Mouse (Mus musculus) kidney, adult 8-10 months (tissue): ENCODE measurements at regions not wholly inside any gene's neighbourhood (a gene's known extent, or its start where the extent isn't known, plus 50 kb on each side); places are given as distances from the start of the nearest gene placed in this dataset.

ENCODE experiments used
- DNase-seq, 2 experiments: peaks; one replicate each; pipeline ENCODE4 v3.0.0; 2022

DNA sequence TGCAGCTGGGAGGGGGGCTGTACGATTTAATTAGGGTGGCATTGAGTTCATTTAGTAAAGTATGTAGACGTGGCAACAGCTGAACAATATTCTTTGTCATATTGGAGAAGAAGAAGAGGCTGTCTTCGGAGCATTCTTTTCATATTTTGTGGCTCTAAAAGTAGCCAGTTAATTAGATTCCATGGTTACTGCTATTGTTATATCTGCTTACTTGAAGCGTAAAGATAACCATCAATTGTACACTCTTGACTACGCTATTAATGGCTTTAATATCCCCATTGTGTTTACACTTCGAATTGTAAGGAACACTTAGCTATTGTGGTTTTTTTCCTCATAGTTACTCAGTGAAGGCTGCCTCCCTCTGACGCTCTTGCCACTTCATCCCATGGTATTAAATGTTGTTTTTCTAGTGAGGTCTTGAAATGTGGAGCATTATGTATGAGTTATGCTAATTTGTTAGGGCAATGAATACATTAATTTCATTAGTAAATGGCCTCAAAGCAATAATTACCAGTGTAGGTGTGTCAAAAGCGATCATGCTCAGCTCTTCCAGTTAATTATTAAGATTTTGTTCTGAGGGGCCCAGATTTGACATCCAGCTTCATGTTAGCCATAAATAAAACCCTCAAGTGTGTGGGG is 415.0 kb downstream of the Lmo4 start:
- no peak for DNase-seq

DNA sequence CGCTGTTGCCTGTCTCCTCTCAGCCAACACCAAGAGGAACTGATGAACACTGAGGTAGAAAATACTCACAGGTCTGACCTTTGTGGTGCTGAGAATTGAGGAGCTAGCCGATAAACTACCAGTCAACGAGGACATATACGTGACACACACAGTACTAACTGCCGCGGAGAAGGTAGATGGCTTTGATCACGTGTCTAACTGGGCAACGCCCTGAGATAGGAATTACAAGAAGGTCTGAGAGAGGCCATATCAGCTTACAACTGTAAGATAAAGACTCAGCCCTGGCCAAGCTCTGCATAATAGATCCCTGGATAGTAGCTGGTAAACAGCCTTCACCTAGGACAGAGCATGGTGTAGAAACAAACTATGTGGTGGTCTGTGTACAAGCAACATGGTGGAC is 418.1 kb downstream of the Lmo4 start:
- DNase-seq, result no peak

DNA sequence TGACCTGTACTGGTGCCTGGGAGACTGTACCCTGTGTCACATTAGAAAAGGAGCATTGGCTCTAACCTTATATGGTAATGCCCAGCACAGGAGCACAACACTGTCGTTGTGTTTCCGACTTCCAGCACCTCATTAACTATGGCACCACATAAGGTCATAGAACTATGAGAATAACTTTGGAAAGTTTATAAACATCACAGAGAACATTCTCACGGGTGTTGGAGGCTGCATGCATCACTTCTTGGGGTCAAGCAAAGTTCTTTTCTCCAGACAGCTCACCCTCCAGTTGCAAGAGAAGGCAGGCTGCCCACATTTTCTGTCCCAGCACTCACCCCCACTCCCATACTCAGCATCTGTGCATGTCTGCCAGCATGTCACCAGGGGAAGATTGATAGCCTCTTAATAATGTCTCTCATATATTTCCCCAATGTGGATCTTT is 420.6 kb downstream of the Lmo4 start:
- DNase-seq, result no peak

DNA sequence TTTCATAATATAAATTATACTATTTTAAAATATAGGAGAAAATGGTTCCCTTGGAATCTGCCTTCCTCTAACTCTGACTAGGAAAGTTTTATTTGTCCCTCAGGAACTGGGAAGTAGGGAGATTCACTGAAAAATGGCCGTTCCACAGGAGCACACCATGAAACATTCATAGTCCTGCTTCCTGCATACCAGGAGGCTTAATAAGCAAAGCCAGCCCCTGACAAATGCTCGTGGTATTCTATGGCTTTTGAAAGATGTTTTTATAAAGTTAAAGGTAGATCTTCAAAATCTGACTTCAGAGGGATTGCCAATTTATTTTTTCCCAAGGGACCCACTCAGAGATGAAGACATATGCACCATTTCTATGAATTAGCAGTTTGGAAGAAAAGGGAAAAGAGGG is 426.9 kb downstream of the Lmo4 start:
- DNase-seq, result no peak

DNA sequence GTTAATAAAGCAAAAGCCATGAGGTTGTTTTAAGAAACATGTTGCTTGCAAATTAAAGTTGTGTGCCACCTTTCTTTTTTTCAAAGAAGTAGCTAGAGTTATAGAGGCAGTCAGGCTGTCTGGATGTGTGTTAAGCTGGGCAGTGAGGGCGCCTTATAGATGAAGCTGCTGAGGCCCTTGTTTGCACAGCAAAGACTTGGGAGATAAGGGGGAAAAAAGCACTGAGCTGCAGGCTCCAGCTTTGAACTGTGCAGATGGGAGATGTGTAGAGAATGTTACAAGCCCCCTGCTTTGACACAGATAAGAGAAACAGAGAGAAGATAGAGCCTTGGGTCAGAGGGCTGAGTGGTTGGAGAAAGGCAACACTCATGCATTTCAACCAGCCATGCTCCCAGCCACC is 445.7 kb downstream of the Lmo4 start:
- DNase-seq, result no peak

DNA sequence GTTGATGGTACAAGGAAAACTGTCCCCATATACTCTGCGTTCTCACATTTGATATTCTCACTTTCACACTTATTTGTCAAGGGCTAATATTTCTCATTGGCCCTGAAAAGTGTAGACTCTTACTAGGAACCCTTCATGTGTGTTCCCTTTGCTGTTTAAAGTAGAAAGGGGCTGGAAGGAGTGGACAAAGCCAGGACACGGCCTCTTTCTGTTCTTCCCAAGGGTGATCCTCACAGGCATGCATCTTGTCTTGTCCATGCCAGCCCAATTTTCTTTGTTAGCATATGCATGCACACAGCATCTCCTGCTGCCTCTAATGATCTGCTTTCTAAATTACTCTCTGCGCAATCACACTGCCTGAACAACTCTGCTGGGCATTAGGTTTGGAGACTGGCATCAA is 451.8 kb downstream of the Lmo4 start:
- no peak for DNase-seq

DNA sequence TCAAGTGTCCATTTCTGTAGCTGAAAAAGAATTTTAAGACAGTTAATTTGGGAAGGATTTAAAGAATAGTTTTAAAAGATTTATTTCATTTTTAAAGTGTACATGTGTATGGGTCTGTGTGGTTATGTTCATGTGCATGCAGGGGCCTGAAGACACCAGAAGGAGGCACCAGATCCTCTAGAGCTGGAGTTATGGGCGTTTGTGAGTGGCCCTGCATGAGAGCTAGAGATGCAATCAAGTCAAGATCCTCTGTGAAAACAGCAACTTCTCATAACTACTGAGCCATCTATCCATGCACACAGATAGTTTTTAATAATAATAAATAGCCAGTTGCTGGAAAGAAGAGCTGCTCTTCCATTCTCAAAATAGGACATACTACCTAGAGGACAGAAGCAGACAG is 452.4 kb downstream of the Lmo4 start:
- DNase-seq, result no peak

DNA sequence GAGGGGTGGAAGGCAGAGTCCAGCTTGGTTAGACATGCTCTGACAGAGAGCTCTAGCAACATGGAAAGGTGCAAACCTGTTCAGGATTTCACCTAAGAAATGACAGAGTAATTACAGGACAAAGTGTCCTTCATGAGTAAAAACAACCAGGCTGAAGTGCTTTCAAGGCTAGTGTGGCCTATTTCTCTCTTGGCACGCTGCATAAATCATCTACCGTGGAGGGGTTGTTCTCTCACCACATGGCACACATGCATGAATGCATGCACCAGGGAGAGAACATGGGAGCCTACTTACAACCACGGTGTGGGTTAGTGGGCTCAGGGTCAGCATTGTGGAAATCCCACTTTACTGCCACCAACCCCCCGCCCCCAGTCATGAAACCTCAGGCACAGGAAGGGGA is 454.9 kb downstream of the Lmo4 start:
- DNase-seq, result no peak

DNA sequence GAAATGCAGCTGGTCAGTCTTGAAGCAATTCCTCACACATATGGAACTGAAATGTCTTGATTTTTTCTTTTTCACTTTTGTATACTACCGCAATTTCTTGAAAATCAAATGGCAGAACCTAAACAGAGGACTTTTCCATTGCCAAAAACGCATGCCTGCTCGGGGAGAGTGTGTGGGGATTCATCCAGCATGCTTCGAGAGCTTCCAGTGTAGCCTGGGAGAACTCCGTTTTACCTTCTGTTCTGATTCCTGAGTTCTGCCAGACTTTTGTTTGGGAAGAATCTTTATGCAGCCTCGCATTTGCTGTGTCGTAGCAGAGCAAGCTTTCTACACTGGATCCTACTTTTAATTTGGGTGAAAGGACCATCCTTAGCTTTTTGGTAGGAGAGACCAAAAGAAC is 461.4 kb downstream of the Lmo4 start:
- no peak for DNase-seq

DNA sequence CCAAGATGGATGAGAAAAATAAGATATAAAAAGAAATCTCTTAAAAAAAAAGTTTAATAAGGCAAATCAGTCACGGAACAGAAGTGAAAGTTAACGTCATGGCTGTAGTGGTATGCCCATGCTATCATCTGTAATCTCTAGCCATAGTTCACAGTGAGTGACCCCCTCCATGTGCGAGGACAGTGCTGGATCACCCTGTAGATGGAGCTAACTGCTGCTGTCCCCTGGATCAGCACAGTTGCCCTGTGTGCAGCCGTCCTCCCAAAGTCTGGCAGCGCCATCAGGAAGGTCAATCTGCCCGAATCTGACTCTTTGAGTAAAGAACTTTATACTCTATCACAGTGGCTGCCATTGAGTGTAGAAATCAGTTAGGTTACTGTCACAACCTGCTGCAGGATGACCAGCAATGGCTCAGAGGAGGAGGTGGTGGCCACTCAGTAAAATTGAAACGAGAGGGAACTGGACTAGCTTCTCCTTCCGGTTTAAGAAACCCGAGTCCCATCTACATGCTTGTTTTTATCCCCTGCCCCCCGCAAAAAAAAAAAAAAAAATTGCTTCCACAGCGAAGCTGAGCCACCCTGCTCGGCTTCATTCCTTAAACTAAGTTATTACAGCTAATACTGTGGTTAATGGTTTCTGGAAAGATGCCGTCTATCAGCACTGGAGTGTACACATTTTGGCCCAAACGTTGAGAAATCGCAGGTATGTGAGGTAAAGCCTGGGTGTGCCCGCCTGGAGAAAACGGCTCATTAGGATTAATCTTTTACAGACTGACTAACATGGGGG is 462.0 kb downstream of the Lmo4 start:
- DNase-seq, result peak; percentile 24 to 32

DNA sequence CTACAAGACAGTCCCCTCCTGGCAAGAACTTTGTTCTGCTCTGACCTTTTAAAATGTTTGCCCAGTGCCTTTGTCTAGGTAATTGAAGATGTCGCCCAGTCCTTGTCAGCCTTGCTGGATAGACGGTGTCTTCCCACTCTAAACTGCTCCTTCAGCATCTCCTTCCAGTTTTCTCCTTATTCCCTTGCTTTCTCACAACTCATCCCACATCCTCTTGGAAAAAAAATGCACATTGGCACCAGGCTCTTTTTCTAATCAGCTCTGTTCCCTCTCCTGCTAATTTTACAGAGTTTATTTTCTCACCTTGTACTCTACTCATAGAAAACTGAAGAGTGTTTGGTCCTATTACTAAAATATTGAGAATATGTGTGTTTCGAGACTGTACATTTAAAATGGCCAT is 466.3 kb downstream of the Lmo4 start:
- no peak for DNase-seq

DNA sequence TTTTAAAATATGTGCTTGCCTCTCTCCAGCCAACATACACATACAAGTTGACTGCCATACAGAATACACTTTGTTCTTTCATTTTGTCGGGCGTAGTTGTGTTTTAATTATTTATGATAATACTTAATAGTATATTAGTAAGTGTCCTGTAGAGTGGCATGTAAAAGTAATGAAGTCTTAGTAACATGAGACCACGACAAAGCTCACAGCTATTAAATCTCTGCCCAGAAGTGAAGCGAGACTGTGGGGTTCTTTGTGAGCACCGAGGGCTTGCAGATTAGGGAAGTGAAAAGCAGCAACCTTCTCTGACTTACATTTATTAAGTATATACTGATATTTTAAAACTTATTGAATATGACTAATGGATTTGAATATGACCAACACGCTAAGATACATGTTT is 467.2 kb downstream of the Lmo4 start:
- DNase-seq, result no peak

DNA sequence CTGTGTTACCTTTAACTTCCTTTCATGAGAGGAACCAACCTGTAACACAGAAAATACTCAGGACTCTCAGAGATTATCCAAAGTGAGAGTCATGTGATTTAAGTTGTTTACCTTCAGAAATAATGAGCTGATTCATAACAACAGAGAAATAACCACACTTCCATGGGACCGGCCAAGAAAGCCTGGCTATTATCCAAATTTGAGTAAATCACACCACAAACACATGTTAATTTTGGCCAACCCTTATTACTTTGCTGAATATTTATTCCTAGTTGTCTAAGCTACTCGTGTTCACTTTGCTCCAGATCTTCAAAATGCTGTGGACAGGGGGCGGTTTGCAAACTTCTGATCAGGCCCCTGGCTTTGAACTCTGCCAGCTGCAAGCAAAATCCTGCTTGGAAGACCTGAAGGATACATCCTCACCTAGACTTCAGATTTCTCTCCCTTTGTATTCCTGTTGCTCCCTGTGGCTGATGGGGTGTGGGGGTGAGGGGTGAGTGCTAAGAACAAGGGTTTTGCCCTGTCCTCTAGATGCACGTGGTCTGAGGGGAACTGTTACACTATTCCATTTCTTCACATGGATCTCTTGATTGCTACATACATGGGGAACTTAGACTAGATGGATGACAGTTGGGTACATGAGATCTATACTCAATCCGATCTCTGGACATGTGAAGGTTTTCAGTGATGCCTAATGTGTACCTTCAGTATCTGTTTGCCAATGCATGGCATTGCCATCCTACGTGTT is 468.2 kb downstream of the Lmo4 start:
- DNase-seq, result no peak

DNA sequence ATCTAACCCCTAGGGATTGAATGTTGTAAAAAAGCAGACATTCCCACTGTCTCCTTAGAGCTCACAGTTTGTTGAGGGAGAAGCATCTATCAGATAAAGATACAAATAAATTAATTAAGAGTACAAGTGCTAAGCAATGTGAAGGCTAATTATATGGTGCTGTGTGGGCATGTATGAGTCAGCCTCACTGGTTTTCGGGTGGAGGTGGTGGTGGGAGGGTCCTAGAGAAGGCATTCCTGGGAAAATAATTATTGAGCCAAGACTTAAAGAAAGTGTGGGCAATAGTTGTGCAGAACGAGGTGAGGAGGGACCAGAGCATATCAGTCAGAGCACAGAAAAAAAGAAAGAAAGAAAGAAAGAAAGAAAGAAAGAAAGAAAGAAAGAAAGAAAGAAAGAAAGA is 470.2 kb downstream of the Lmo4 start:
- no peak for DNase-seq

DNA sequence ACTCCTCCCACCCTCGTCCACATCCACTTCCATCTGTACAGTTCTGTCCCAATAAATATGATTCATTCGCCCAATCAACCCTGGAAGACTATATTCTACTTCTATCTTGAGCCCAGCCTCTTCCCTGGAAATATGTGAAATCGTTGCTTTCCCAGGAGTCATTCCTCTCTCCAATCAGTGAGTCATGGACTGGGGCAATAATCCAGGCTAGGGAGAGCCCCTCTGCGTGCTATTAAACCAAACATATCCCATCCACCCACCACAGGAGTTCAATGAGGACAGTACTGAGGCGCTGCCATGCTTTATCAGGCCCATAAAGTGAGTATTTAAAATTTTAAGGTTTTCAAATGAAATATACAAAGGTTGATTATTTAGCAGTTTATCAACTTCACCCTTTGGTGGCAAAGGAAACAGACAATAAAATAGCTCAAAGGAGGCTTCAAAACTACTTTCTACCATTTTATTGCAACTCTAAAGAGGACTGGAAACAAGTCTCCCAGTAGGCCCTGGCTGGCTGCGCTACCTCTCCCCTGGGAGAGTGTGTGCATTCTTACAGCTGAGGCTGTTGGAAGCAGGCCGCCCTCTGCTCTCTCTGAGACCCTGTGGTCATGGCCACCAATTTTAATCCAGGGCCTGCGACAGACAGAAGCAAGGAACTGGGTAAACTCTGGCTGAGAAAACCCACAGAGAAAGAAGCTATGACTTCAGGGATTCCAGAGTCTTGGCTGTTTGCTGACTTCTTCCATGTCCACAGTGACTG is 471.9 kb downstream of the Lmo4 start:
- DNase-seq, result no peak

DNA sequence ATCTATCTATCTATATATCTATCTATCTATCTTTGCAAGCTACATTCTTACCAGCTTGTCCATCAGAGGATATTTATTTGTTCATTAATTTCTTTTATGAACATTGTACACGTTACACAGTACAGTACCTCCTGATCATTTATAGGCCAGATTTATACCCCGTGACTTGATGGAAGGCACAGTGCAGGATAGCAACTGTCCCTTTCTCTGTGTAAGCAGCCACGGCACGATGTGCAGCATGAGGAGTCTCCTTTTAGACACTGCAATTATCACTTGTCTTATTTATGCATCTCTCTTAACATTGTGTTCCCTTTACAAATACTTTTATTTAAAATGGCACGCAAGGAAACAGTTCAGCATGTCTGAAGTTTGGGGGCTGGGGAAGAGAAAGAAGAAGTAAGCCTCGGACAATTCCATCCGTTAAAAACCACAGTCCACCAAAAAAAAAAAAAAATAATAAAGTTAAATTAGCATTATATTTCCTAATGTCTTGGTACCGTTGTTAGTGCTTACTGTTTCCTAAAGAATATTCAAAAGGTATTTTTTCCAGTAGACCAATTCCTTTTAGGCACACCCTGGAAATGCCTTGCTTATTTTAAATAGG is 475.4 kb downstream of the Lmo4 start:
- no peak for DNase-seq

DNA sequence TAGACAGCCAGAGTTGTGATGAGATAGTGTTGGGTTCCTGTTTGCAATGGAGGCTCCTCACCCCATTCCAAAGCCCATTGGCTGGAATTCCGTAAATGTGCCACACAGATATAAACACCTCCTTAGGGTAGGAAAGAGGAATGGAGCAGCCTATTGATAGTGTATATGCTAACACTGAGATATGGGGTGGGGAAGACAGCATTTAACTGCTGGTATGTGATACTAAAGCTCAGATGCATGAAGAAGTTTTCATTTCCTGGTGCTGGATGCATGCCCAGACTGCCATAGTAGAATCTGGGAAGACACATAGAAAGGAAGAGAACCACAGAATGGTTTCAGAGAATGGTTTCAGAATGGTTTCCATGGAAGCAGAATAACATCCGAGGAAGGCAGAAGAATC is 482.4 kb downstream of the Lmo4 start:
- no peak for DNase-seq

DNA sequence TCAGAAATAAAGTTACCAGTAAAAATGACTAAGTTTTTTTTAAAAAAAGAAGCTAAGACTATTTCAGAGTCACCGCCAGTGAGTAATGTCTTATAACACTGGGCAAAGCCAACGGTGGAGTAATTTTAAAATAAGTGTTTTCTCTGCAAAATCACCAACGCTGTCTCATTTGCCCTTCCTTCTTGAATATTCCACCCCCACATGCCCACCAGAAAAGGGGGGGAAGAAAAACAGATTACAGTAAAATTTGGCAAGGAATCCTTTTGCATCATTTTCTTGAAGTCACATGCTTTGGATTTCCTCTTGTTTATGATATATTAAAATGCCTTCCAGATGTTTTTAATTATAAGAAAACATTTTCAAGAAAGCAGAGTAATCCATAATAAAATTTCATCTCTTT is 482.9 kb downstream of the Lmo4 start:
- DNase-seq, result no peak

DNA sequence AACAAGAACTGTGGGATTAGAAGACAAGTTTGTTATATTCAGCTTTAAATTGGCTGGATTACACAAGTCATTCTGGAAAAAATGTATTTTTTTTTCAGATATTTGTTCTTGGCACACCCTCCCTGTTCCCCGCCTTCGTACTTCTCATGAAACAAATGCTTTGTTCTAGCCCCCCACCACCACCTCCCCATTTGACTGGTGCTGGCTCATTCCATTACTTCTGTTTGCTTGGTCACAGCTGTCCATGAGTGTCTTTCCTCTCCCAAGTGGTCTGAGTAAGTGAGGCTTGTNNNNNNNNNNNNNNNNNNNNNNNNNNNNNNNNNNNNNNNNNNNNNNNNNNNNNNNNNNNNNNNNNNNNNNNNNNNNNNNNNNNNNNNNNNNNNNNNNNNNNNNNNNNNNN is 491.8 kb downstream of the Lmo4 start:
- no peak for DNase-seq

DNA sequence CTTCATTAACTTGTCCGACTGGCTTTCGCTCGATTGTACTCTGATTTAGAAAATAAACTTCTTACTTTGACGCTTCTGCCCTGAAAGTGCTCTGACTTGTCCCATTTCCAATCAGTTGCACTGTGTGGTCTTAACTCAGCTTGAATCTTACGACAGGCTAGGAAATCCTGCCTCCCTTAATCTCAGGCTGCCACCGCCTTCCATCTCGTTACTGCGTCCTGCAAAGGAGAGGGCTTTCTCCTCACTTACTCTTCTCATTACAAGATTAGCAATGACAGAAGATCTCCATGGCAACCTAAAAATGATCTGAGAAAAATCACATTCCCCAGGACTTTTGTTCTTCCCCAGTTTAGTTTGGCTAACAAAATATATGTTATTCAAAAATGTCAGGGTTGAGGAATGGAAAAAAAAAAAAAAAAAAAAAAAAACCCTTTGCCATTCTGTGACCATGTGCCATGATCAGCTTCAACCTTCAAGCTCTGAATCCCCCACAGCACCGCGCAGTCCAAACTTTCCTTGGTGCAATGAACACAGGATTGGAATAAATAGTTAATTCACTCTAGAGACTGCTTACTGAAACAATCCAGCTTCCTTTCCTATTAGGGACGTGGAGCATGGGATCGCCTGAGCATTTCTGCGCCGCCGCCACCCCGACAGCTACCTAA is 494.1 kb downstream of the Lmo4 start:
- DNase-seq, result no peak

DNA sequence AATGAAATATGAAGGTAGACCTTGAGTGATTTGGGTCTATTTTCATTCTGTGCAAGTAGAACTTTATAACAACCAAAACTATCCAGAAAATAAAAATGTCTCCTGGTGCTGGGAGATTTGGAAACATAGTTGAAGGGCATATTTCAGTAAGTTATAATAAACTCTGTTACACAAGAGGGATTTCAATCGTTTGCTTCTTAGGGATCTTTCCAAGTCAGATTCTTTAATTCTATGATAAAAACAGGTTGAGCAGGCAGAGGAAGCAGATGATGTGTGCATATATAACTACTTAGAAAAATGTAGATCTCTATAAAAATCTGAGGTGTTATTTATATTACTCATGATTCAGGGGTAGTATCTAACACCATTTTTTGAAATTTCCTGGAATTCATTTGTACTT is 498.3 kb downstream of the Lmo4 start:
- no peak for DNase-seq

DNA sequence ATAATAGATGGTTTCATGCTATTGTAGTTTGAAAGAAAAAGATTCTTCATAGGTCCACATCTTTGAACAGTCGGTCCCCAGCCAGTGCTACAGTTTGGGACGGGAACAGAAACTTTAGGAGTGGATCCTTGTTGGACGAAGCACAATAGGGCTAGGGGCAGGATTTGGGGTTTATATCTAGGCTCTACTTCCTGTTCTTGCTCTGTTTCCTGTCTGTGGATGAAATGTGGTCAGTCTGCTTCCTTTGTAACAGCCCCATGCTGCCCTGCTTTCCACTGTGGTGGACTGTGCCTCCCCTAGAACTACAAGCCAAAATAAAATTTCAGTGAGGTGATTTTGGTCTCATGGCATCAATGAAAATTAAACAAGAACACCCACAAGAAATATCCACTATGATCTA is 510.2 kb downstream of the Lmo4 start:
- no peak for DNase-seq
